Comparison of ENCODE assay signal across 13 mouse cellular contexts in genomic region chr4:72232206-72232605, GRCm38 (mm10).
"Had no signal": no experiment of that assay in that cellular context is flagged by ENCODE, and none has a peak within 500 bp of the region (broad histone marks: within the 10 kb centered on the region; RNA-seq: fewer than 3 reads in every experiment).

No protein-coding gene starts in this region.

- ATAC-seq: midbrain, embryonic 13.5 days had no signal

- H3K27ac ChIP-seq: layer of hippocampus, adult 2 months; limb, embryonic 12.5 days; liver, embryonic 14.5 days; macrophage; midbrain, embryonic 13.5 days; neural tube, embryonic 15.5 days had no signal

- DNase-seq: kidney, postnatal 10 days; kidney, postnatal 4 days; liver; lung, adult 18-20 months; right cerebral cortex, adult 18-20 months; right cerebral cortex, postnatal 25 days; thymus, postnatal 36 days had no signal

- H3K9me3 ChIP-seq: limb, embryonic 12.5 days; midbrain, embryonic 13.5 days; neural tube, embryonic 15.5 days had no signal

- H3K27me3 ChIP-seq: limb, embryonic 12.5 days; neural tube, embryonic 15.5 days had no signal

- H3K36me3 ChIP-seq: limb, embryonic 12.5 days; midbrain, embryonic 13.5 days; neural tube, embryonic 15.5 days had no signal

- H3K4me3 ChIP-seq: layer of hippocampus, adult 2 months; limb, embryonic 12.5 days; midbrain, embryonic 13.5 days; neural tube, embryonic 15.5 days had no signal

- H3K4me1 ChIP-seq: limb, embryonic 12.5 days; neural tube, embryonic 15.5 days had no signal

- H3K9ac ChIP-seq: limb, embryonic 12.5 days; liver, embryonic 14.5 days; midbrain, embryonic 13.5 days; neural tube, embryonic 15.5 days had no signal

- H3K4me2 ChIP-seq: limb, embryonic 12.5 days; midbrain, embryonic 13.5 days; neural tube, embryonic 15.5 days had no signal
